Mouse (Mus musculus) lung, embryonic 14.5 days (tissue): ENCODE results near the gene 1700123O20Rik. TPM values are rescaled to one million over a fixed set of nuclear protein-coding genes. Genes with fewer than 3 reads are reported as not detected.

Source experiments
- ATAC-seq: fragments of 200-750 bp; cut with Nextera tagmentation; 2 replicates; pipeline ENCODE4 v1.8.0; 2017; ENCODE audit warnings: mild to moderate bottlenecking, moderate TSS enrichment, moderate library complexity; ENCODE audit not compliant: insufficient read depth
- DNase-seq: peaks from one replicate; pipeline ENCODE4 v3.0.0-alpha.2; 2015
- H3K27ac ChIP-seq: fragments of 300-500 bp; sonication (generic); 2 replicates; pipeline ENCODE4 v1.5.1; 2014; ENCODE audit warnings: low read depth, mild to moderate bottlenecking, moderate library complexity
- H3K27me3 ChIP-seq: fragments of 300-500 bp; sonication (generic); 2 replicates; pipeline ENCODE4 v1.6.1; 2014; ENCODE audit warnings: low read length, control low read depth; ENCODE audit not compliant: insufficient read depth
- H3K36me3 ChIP-seq: fragments of 300-500 bp; sonication (generic); 2 replicates; pipeline ENCODE4 v1.6.1; 2014; ENCODE audit warnings: control low read depth; ENCODE audit not compliant: insufficient read depth
- H3K4me1 ChIP-seq: fragments of 300-500 bp; sonication (generic); 2 replicates; pipeline ENCODE4 v1.6.1; 2014; ENCODE audit warnings: antibody characterized with exemption, control low read depth; ENCODE audit not compliant: insufficient read depth
- H3K4me2 ChIP-seq: fragments of 300-500 bp; sonication (generic); 2 replicates; pipeline ENCODE4 v1.6.1; 2014; ENCODE audit warnings: mild to moderate bottlenecking
- H3K4me3 ChIP-seq: fragments of 300-500 bp; sonication (generic); 2 replicates; pipeline ENCODE4 v1.5.1; 2014; ENCODE audit warnings: low read depth, low read length
- H3K9ac ChIP-seq: fragments of 300-500 bp; sonication (generic); 2 replicates; pipeline ENCODE4 v1.6.1; 2014
- H3K9me3 ChIP-seq: fragments of 300-500 bp; sonication (generic); 2 replicates; pipeline ENCODE4 v1.6.1; 2016; ENCODE audit warnings: low read depth, low read length, control low read depth
- CTCF ChIP-seq: IDR thresholded peaks from 2 replicates; pipeline ENCODE4 v1.5.1; 2016; ENCODE audit warnings: antibody characterized with exemption, low read depth
- WGBS: fragments of 180-500 bp; shearing (Covaris S2); extraction: QIAGEN DNeasy Blood & Tissue Kit; methylation state at CpG from one replicate; pipeline ENCODE4 v1.1.7; 2014; 5-methylcytosine and 5-hydroxymethylcytosine counted together
- polyA plus RNA-seq: library from polyadenylated mRNA; unstranded; fragments of >200 nt; fragmentation: Nextera tagmentation; extraction: Ambion mirVana; gene quantifications from 2 replicates; pipeline ENCODE4 v1.2.1, GENCODE M21; 2014

Gene 1700123O20Rik
- polyA plus RNA-seq, 1 experiment from 2014 or later: 83.2 TPM

GRCm38 (mm10) chr14:54712074-54712473, 26.1 kb downstream of the 1700123O20Rik start, which contains the start of gene Cebpe:
Gene Cebpe (minus strand): TSS chr14:54712174.
- Histone ChIP-seq H3K27me3 (no peaks in the 10 kb centered on the region), H3K27ac (no peak within 1 kb of the TSS), H3K9me3 (no peaks in the 10 kb centered on the region), H3K4me3 (no peak within 1 kb of the TSS), H3K4me1 (no peaks in the 10 kb centered on the region), H3K4me2 (no peak within 1 kb of the TSS), H3K36me3 (no peaks in the 10 kb centered on the region), H3K9ac (no peak within 1 kb of the TSS)
- DNase-seq: no peak
- 82% methylated on average over 7 of the region's 7 CpGs for WGBS
- TF ChIP-seq CTCF: no peak
- ATAC-seq: no peak

DNA sequence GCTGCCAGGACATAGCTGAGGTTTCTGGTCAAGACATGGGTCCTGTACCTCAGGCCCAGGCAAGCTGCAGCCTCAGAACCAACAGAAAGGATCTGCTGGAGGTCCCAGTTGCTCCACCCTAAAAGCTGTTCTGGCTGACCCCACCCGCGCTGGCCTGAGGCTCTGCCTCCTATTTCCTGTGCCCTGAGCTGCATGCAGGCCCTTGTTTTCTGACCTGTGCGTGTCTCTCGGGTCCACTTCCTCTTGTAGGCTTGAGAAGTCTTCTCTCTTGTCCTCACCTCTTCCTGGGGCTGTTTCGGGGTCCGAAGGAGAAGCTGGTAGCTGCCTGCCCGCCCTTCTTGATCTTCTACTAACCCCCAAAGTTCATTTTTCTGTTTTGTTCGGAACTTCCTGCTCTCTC, 26.8 kb downstream of the 1700123O20Rik start:
- no peak overlapping the region for H3K4me3 ChIP-seq
- DNase-seq (peak; percentile 19), ATAC-seq (no peak)
- H3K36me3 ChIP-seq: no peaks in the 10 kb centered on the region
- no peak overlapping the region for H3K27ac ChIP-seq
- no peaks in the 10 kb centered on the region for H3K4me1 ChIP-seq
- no peaks in the 10 kb centered on the region for H3K27me3 ChIP-seq
- no peak overlapping the region for H3K4me2 ChIP-seq
- no peaks in the 10 kb centered on the region for H3K9me3 ChIP-seq
- H3K9ac ChIP-seq: no peak overlapping the region
- 57% methylated on average over 8 of the region's 8 CpGs for WGBS
- no peak for TF ChIP-seq CTCF

- Histone ChIP-seq H3K27me3 (no peaks in the 10 kb centered on the region), H3K36me3 (no peaks in the 10 kb centered on the region), H3K4me1 (no peaks in the 10 kb centered on the region), H3K4me3 (peak overlapping the region; percentile 12), H3K9ac (no peak overlapping the region), H3K27ac (no peak overlapping the region), H3K9me3 (no peaks in the 10 kb centered on the region), H3K4me2 (peak overlapping the region; percentile 54)
- peak; percentile 54 for ATAC-seq
- WGBS: under 1% methylated on average over 13 of the region's 13 CpGs
- DNase-seq: peak; percentile 95
- peak; percentile 86 for TF ChIP-seq CTCF
These were observed 28.1 kb downstream of the 1700123O20Rik start for GRCm38 (mm10) chr14:54714121-54714520.

- no peak overlapping the region for H3K27ac ChIP-seq
- H3K4me1 ChIP-seq: no peaks in the 10 kb centered on the region
- H3K4me2 ChIP-seq: peak overlapping the region; percentile 54
- no peak for TF ChIP-seq CTCF
- no peaks in the 10 kb centered on the region for H3K27me3 ChIP-seq
- 4% methylated on average over 15 of the region's 15 CpGs for WGBS
- no peak overlapping the region for H3K9ac ChIP-seq
- ATAC-seq (no peak; the same call in 1 of the 2 replicates), DNase-seq (peak; percentile 11)
- no peaks in the 10 kb centered on the region for H3K36me3 ChIP-seq
- H3K4me3 ChIP-seq: peak overlapping the region; percentile 12
- no peaks in the 10 kb centered on the region for H3K9me3 ChIP-seq
These were observed 28.6 kb downstream of the 1700123O20Rik start for GRCm38 (mm10) chr14:54714617-54715081.

- WGBS: 67% methylated on average over 1 of the region's 1 CpGs
- Histone ChIP-seq H3K9ac (no peak overlapping the region), H3K4me2 (no peak overlapping the region), H3K27me3 (no peaks in the 10 kb centered on the region), H3K36me3 (no peaks in the 10 kb centered on the region), H3K4me1 (no peaks in the 10 kb centered on the region), H3K4me3 (no peak overlapping the region), H3K9me3 (no peaks in the 10 kb centered on the region), H3K27ac (no peak overlapping the region)
- no peak for TF ChIP-seq CTCF
- DNase-seq (no peak), ATAC-seq (no peak)
These were observed 29.4 kb downstream of the 1700123O20Rik start for GRCm38 (mm10) chr14:54715402-54715801.

DNA sequence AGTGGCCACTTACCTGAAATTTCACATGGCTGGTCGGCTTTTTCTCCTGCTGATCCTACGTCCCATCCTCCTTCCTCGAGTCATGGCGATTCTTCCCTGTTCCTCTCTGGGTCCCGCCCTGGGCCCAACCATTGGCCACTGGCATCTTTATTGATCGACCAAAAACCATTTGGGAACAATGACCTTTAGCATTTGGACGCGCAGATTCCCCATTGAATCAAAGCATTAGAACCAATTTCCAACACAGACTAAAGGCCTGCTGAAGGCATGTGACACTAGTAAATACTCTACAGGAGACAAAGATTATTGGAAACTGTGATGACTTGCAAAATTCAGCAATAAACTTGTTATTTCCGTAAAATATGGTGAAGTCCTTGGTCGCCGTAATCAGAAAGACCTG, 34.0 kb downstream of the 1700123O20Rik start:
- 89% methylated on average over 11 of the region's 11 CpGs for WGBS
- TF ChIP-seq CTCF: no peak
- H3K4me1 ChIP-seq: no peaks in the 10 kb centered on the region

DNA sequence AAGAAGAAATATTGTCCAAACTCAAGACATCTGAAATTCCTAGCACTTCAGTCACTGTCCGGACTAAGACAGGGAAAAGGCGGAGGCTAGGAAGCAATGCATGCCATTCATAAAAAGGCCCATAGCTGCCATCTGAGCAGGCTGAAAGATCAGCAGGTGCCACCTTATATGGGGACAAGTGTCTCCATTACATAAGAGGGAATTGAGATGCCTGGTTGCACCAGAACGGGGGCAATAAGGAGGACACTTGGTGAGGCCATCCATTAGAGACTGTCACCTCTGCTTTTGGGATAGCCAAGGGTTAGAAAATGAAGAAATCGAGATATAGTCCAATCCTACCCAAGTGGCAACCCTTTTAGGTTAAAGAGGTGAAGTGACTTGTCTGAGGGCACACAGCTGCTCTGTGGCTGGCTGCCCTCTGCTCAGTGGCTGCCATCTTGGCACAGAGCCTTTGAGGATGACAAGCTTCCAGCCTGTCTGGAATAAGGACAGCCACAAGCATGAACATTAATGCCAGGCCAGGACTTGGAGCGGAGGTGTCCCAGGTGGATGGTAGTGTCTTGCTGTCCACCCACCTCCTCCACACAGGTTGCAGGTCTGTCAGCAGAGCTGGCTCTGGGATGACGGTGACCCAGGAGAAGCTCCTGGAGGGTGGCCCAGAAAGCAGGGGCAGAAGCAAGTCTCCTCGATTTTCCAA, 34.8 kb downstream of the 1700123O20Rik start:
- Histone ChIP-seq H3K9me3 (no peaks in the 10 kb centered on the region), H3K27me3 (no peaks in the 10 kb centered on the region; the same call in 1 of the 2 replicates), H3K4me1 (no peaks in the 10 kb centered on the region), H3K4me2 (no peak overlapping the region), H3K4me3 (no peak overlapping the region), H3K27ac (no peak overlapping the region), H3K36me3 (no peaks in the 10 kb centered on the region), H3K9ac (no peak overlapping the region)
- no peak for TF ChIP-seq CTCF
- no peak for DNase-seq
- ATAC-seq: no peak
- 81% methylated on average over 7 of the region's 7 CpGs for WGBS

More for the DNA sequence above, 34.0 kb downstream of the 1700123O20Rik start:
- H3K36me3 ChIP-seq: no peaks in the 10 kb centered on the region
- no peak overlapping the region for H3K4me2 ChIP-seq
- H3K27ac ChIP-seq: no peak overlapping the region
- ATAC-seq: no peak
- DNase-seq: no peak
- H3K27me3 ChIP-seq: no peaks in the 10 kb centered on the region; the same call in 1 of the 2 replicates
- no peak overlapping the region for H3K4me3 ChIP-seq
- no peak overlapping the region for H3K9ac ChIP-seq
- no peaks in the 10 kb centered on the region for H3K9me3 ChIP-seq
